Mouse (Mus musculus) erythroblast, embryonic 14.5 days (primary cell): Measurements from ENCODE around the gene Dazap1. TPM values are rescaled to one million over a fixed set of nuclear protein-coding genes. Genes with fewer than 3 reads are reported as not detected.

Source experiments
- H3K27me3 ChIP-seq: 2 replicates; pipeline ENCODE4 v1.6.1; 2012; ENCODE audit warnings: inconsistent platforms; ENCODE audit not compliant: control insufficient read depth
- H3K36me3 ChIP-seq: 2 replicates; pipeline ENCODE4 v1.6.1; 2012; ENCODE audit warnings: mild to moderate bottlenecking, inconsistent platforms; ENCODE audit not compliant: control insufficient read depth
- H3K4me1 ChIP-seq: 2 replicates; pipeline ENCODE4 v1.6.1; 2012; ENCODE audit warnings: inconsistent platforms; ENCODE audit not compliant: control insufficient read depth
- H3K4me3 ChIP-seq: replicated peaks from 2 replicates; pipeline ENCODE3; 2012; ENCODE audit warnings: moderate library complexity, mild to moderate bottlenecking, inconsistent platforms
- H3K9me3 ChIP-seq: 2 replicates; pipeline ENCODE4 v1.6.1; 2012; ENCODE audit warnings: low read length, inconsistent platforms, mixed read lengths; ENCODE audit not compliant: control insufficient read depth
- GATA1 ChIP-seq: IDR thresholded peaks from 2 replicates; pipeline ENCODE4 v1.6.1; 2012; ENCODE audit warnings: low read length, inconsistent platforms, mixed read lengths
- TAL1 ChIP-seq: IDR thresholded peaks from 3 replicates; pipeline ENCODE4 v1.6.1; 2012; ENCODE audit warnings: low read length, inconsistent platforms, mixed read lengths
- polyA plus RNA-seq: library from polyadenylated mRNA; stranded (reverse); fragments of >175 nt; gene quantifications from 2 replicates; pipeline ENCODE4 v1.2.3, GENCODE M21; 2012

The Dazap1 gene
- polyA plus RNA-seq, 1 experiment = 84.5 TPM

DNA sequence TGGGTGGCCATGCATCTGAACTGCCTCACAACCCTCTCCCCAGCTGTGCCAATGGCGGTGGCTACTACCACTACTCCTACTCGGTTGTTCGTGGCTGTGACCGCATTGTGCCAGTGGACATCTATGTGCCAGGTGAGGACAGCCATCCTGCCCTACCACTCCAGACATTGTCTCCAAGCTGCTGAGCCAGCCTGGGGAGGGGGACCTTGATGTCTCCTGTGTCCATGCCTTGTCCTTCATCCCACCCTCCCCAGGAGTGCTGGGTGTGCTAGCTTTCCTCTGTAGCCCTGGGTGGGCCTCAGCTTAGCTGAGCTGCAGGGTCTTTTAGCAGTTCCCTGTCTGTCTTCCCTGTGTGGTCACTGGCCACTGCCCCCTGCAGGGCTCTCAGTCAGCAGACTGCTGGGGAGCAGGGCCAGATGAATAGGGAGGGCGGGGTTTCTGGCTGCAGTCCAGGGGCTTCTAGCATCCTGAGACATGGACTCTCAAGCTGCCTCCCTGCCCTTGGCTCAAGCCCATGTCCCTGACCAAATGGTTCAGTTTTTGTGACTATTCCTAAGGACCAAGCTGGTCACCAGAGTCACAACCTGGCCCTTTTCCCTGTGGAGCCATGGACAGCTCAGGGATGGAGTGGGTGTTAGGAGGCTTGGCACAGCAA is 5.3 kb upstream of the Dazap1 start:
- Histone ChIP-seq H3K9me3 (no peaks in the 10 kb centered on the region), H3K4me3 (no peak overlapping the region), H3K4me1 (peaks cover 63% of the 10 kb centered on the region), H3K36me3 (peaks cover 86% of the 10 kb centered on the region), H3K27me3 (no peaks in the 10 kb centered on the region)
- TF ChIP-seq GATA1 (no peak), TAL1 (no peak)

GRCm38 (mm10) chr10:80257936-80258335 is 3.4 kb upstream of the Dazap1 start:
- Histone ChIP-seq H3K36me3 (peaks cover 67% of the 10 kb centered on the region), H3K4me1 (peaks cover 69% of the 10 kb centered on the region), H3K27me3 (no peaks in the 10 kb centered on the region), H3K4me3 (no peak overlapping the region), H3K9me3 (no peaks in the 10 kb centered on the region)
- TF ChIP-seq TAL1 (no peak), GATA1 (no peak)

DNA sequence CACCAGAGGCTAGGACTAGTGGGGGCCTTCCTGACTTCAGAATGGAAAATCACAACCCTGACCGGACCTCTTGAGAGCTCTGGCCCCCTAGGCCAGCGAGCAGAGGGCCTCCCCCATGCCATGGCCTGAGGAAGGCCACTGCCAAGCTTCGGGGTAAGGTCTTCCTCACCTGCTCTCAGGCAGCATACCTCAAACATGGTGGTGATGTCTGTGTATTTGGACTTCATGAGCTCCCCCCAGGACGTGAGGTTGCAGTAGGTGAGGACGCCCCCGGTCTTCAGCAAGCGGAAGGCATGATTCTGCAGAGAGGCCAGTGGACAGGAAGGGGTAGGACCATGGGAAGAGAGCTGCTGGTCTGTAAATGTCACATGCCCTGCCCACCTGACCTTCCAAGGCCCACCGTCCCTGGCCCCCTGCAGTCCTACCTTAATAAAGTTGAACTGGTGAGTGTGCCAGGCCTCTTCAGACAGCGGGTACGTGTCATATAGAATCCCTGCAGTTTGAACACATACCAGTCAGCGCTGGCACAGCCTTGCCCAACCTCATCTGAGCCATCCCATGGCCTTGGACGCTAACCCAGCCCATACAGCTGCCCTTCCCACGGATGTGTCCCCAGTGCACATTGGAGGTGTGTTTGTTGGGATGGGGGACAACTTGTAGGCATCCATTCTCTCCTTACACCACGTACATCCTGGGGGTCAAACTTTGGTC is 2.4 kb upstream of the Dazap1 start:
- Histone ChIP-seq H3K27me3 (no peaks in the 10 kb centered on the region), H3K9me3 (no peaks in the 10 kb centered on the region), H3K4me3 (peak overlapping the region; percentile 19), H3K4me1 (peaks cover 72% of the 10 kb centered on the region), H3K36me3 (peaks cover 59% of the 10 kb centered on the region)
- TF ChIP-seq TAL1 = no peak
- no peak for TF ChIP-seq GATA1

DNA sequence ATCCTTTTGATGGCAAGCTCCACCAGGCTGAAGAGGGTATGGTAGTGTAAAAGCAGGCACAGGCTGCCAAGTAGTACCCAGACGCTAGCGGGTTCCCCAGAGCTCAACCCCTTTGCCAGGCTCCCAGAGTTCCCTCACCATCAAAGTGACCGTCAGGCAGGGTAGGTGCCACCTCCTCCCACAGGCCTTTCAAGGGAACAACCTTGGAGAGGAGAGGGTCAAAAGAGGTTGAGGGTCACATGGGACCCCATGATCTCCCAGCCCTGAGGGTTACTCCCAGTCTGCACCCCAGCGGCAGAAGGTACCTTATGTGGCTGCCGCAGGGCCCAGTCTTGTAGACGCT is 1.9 kb upstream of the Dazap1 start:
- TF ChIP-seq GATA1 (no peak), TAL1 (no peak)
- no peaks in the 10 kb centered on the region for H3K9me3 ChIP-seq
- H3K4me3 ChIP-seq = peak overlapping the region; percentile 19
- H3K4me1 ChIP-seq = peaks cover 74% of the 10 kb centered on the region
- H3K36me3 ChIP-seq = peaks cover 54% of the 10 kb centered on the region
- no peaks in the 10 kb centered on the region for H3K27me3 ChIP-seq

- peaks cover 48% of the 10 kb centered on the region for H3K36me3 ChIP-seq
- TF ChIP-seq GATA1 (no peak), TAL1 (no peak)
- H3K4me3 ChIP-seq = peak overlapping the region; percentile 65
- no peaks in the 10 kb centered on the region for H3K27me3 ChIP-seq
- peaks cover 71% of the 10 kb centered on the region for H3K4me1 ChIP-seq
- no peaks in the 10 kb centered on the region for H3K9me3 ChIP-seq
Measured at GRCm38 (mm10) chr10:80259861-80260641, 1.2 kb upstream of the Dazap1 start.

- Histone ChIP-seq H3K27me3 (no peaks in the 10 kb centered on the region), H3K9me3 (no peaks in the 10 kb centered on the region), H3K36me3 (peaks cover 39% of the 10 kb centered on the region), H3K4me3 (peak overlapping the region; percentile 65), H3K4me1 (peaks cover 75% of the 10 kb centered on the region)
- TF ChIP-seq GATA1 (no peak), TAL1 (no peak)
Measured at GRCm38 (mm10) chr10:80261585-80261968, 291 bp downstream of the Dazap1 start.

GRCm38 (mm10) chr10:80262169-80262568 is 883 bp downstream of the Dazap1 start:
- Histone ChIP-seq H3K4me3 (peak overlapping the region; percentile 20), H3K27me3 (no peaks in the 10 kb centered on the region), H3K9me3 (no peaks in the 10 kb centered on the region), H3K4me1 (peaks cover 80% of the 10 kb centered on the region), H3K36me3 (peaks cover 39% of the 10 kb centered on the region)
- TF ChIP-seq TAL1 (no peak), GATA1 (no peak)

GRCm38 (mm10) chr10:80262776-80263365 is 1.6 kb downstream of the Dazap1 start:
- Histone ChIP-seq H3K27me3 (no peaks in the 10 kb centered on the region), H3K36me3 (peaks cover 40% of the 10 kb centered on the region), H3K4me1 (peaks cover 86% of the 10 kb centered on the region), H3K4me3 (no peak overlapping the region), H3K9me3 (no peaks in the 10 kb centered on the region)
- TF ChIP-seq GATA1 = no peak
- no peak for TF ChIP-seq TAL1
